Mouse (Mus musculus): Measurements from ENCODE around the gene Prkd3. TPM values are rescaled to one million over a fixed set of nuclear protein-coding genes. Genes with fewer than 3 reads are reported as not detected.
A peak's percentile ranks its signal among the peaks of the same experiment; 100 is the strongest.

Prkd3 gene
- 40.9 and 44.0 TPM in 2 replicates for polyA plus RNA-seq (2014; fragmentation: Nextera tagmentation; extraction: Ambion mirVana)

DNA sequence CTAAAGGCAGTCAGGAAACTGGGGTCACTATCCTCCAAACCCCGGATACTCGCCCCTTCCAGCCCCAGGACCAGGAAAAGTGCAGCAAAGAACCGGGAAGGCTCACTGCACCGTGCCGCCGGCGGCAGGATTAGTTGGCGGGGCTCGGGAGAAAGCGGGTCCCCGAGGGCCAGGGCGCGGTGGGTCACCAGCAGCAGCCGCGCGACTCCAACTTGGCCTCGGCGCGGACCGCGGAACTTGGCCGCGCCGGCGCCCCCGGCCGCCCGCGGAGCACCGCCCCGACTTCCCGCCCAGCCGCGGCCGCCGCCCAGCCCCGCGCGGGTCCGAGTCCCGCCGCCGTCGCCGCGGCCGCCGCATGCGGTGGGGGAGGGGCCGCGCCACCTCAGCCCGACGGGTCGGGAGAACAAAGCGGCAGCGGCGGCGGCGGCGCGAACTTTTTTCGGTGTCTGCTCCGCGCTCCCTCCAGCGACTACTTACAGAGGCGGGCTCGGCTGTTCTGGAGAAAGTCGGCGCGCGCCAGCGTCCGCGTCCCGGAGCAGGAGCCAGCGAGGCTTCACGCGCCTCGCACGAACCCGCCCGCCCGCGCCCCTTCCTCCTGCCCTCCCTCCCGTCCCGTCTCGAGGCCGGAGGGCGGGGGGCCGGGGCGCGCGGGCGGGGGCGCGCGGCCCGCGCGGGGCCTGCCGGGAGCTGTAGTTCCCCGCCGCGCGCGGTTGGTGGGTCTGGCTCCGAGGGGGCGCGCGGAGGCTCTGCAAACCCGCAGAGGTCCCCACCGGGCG lies at the start of gene Prkd3:
Gene Prkd3, minus strand, starts transcription at position 609 of the 776 bp plus-strand sequence.
- Histone ChIP-seq H3K4me3 (ENCODE audit: low read depth, low read length) (peak within 1 kb of the TSS; percentile 80), H3K9ac (ENCODE audit: low read depth, low read length) (peak within 1 kb of the TSS; percentile 83), H3K27ac (ENCODE audit: low read depth, low read length) (peak within 1 kb of the TSS; percentile 91), H3K4me1 (replicated peaks; ENCODE audit: control insufficient read depth, insufficient read depth, low read length) (no peaks in the 10 kb centered on the region), H3K36me3 (ENCODE audit: control insufficient read depth, insufficient read depth, low read length) (no peaks in the 10 kb centered on the region), H3K9me3 (ENCODE audit: control insufficient read depth, low read length) (no peaks in the 10 kb centered on the region), H3K4me2 (replicated peaks; ENCODE audit: low read depth, low read length) (peak within 1 kb of the TSS; percentile 63), H3K27me3 (ENCODE audit: control insufficient read depth, insufficient read depth, low read length) (no peaks in the 10 kb centered on the region; the same call in 1 of the 2 replicates)
- DNase-seq (ENCODE audit: low spot score) (peak; percentile 84), ATAC-seq (ENCODE audit: low FRiP score) (peak; percentile 92)
- under 1% methylated on average over 42 of the region's 113 CpGs for WGBS

- Histone ChIP-seq H3K27ac (ENCODE audit: low read depth, low read length) (no peak overlapping the region), H3K4me1 (replicated peaks; ENCODE audit: control insufficient read depth, insufficient read depth, low read length) (no peaks in the 10 kb centered on the region), H3K9me3 (ENCODE audit: control insufficient read depth, low read length) (no peaks in the 10 kb centered on the region), H3K27me3 (ENCODE audit: control insufficient read depth, insufficient read depth, low read length) (no peaks in the 10 kb centered on the region), H3K4me2 (replicated peaks; ENCODE audit: low read depth, low read length) (no peak overlapping the region), H3K9ac (ENCODE audit: low read depth, low read length) (no peak overlapping the region), H3K4me3 (ENCODE audit: low read depth, low read length) (no peak overlapping the region), H3K36me3 (ENCODE audit: control insufficient read depth, insufficient read depth, low read length) (no peaks in the 10 kb centered on the region)
- DNase-seq (ENCODE audit: low spot score) = no peak
- 87% methylated on average over 14 of the region's 14 CpGs for WGBS
- no peak for ATAC-seq (ENCODE audit: low FRiP score)
These were observed 49.3 kb upstream of the Prkd3 start for GRCm38 (mm10) chr17:79069766-79070480.

- WGBS = 33% methylated on average over 4 of the region's 4 CpGs
- H3K4me3 ChIP-seq (ENCODE audit: low read depth, low read length) = no peak overlapping the region
- ATAC-seq (ENCODE audit: low FRiP score) = no peak
- DNase-seq (ENCODE audit: low spot score) = no peak
- H3K27me3 ChIP-seq (ENCODE audit: control insufficient read depth, insufficient read depth, low read length) = no peaks in the 10 kb centered on the region
- no peak overlapping the region for H3K9ac ChIP-seq (ENCODE audit: low read depth, low read length)
- H3K4me1 ChIP-seq (replicated peaks; ENCODE audit: control insufficient read depth, insufficient read depth, low read length) = no peaks in the 10 kb centered on the region
- no peaks in the 10 kb centered on the region for H3K9me3 ChIP-seq (ENCODE audit: control insufficient read depth, low read length)
- H3K4me2 ChIP-seq (replicated peaks; ENCODE audit: low read depth, low read length) = no peak overlapping the region
- no peak overlapping the region for H3K27ac ChIP-seq (ENCODE audit: low read depth, low read length)
- H3K36me3 ChIP-seq (ENCODE audit: control insufficient read depth, insufficient read depth, low read length) = no peaks in the 10 kb centered on the region
These were observed 48.4 kb upstream of the Prkd3 start for GRCm38 (mm10) chr17:79069019-79069418.

DNA sequence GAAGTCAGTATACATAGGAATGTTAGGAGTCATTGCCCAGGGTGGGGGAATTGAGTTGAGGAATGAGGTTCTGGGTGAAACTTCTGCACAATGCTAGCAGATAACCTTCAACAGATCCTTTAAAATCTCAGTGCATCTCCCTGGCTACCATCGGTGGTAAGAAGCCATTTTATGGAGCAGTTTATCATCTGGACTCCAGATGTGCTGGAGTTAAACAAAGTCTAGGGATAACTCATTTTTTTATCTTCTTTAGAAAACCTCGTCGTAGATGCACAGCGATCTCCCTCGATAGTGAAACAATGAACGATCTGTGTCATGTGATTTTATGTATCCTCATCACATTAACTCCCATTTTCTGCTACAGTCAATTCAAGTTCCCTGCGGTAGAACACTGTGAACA lies 48.0 kb upstream of the Prkd3 start:
- Histone ChIP-seq H3K9me3 (ENCODE audit: control insufficient read depth, low read length) (no peaks in the 10 kb centered on the region), H3K36me3 (ENCODE audit: control insufficient read depth, insufficient read depth, low read length) (no peaks in the 10 kb centered on the region), H3K4me3 (ENCODE audit: low read depth, low read length) (no peak overlapping the region), H3K9ac (ENCODE audit: low read depth, low read length) (no peak overlapping the region), H3K27me3 (ENCODE audit: control insufficient read depth, insufficient read depth, low read length) (no peaks in the 10 kb centered on the region), H3K4me1 (replicated peaks; ENCODE audit: control insufficient read depth, insufficient read depth, low read length) (no peaks in the 10 kb centered on the region), H3K27ac (ENCODE audit: low read depth, low read length) (no peak overlapping the region), H3K4me2 (replicated peaks; ENCODE audit: low read depth, low read length) (no peak overlapping the region)
- 74% methylated on average over 7 of the region's 7 CpGs for WGBS
- DNase-seq (ENCODE audit: low spot score) (no peak), ATAC-seq (ENCODE audit: low FRiP score) (no peak)

GRCm38 (mm10) chr17:79064250-79064649 lies 43.6 kb upstream of the Prkd3 start:
- Histone ChIP-seq H3K4me1 (replicated peaks; ENCODE audit: control insufficient read depth, insufficient read depth, low read length) (no peaks in the 10 kb centered on the region), H3K27me3 (ENCODE audit: control insufficient read depth, insufficient read depth, low read length) (no peaks in the 10 kb centered on the region), H3K4me3 (ENCODE audit: low read depth, low read length) (no peak overlapping the region), H3K27ac (ENCODE audit: low read depth, low read length) (no peak overlapping the region), H3K9ac (ENCODE audit: low read depth, low read length) (no peak overlapping the region), H3K9me3 (ENCODE audit: control insufficient read depth, low read length) (no peaks in the 10 kb centered on the region), H3K4me2 (replicated peaks; ENCODE audit: low read depth, low read length) (no peak overlapping the region), H3K36me3 (ENCODE audit: control insufficient read depth, insufficient read depth, low read length) (no peaks in the 10 kb centered on the region)
- no peak for DNase-seq (ENCODE audit: low spot score)
- 79% methylated on average over 1 of the region's 1 CpGs for WGBS
- ATAC-seq (ENCODE audit: low FRiP score) = no peak

DNA sequence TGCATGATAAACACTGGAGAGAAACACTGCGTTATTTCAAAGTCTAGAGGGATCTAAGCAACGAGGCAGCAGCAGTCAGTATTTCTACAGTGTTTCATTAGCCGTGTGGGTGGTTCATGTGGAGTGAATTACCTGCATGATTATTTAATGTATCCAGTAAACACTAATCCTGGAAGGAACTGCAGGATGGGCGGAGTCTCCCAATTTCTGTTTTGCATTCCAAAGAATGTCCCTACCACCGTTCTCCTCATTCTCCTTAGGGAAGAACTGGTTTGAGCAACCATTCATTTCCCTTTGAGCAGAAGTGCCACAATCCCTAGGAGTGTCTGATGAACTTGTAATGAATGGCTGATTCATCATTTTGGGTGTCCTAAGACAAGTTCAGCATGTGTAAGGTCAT lies 39.6 kb upstream of the Prkd3 start:
- WGBS = 81% methylated on average over 5 of the region's 5 CpGs
- Histone ChIP-seq H3K4me3 (ENCODE audit: low read depth, low read length) (no peak overlapping the region), H3K9ac (ENCODE audit: low read depth, low read length) (no peak overlapping the region), H3K9me3 (ENCODE audit: control insufficient read depth, low read length) (no peaks in the 10 kb centered on the region), H3K4me1 (replicated peaks; ENCODE audit: control insufficient read depth, insufficient read depth, low read length) (no peaks in the 10 kb centered on the region), H3K36me3 (ENCODE audit: control insufficient read depth, insufficient read depth, low read length) (no peaks in the 10 kb centered on the region), H3K27me3 (ENCODE audit: control insufficient read depth, insufficient read depth, low read length) (no peaks in the 10 kb centered on the region), H3K4me2 (replicated peaks; ENCODE audit: low read depth, low read length) (no peak overlapping the region), H3K27ac (ENCODE audit: low read depth, low read length) (no peak overlapping the region)
- ATAC-seq (ENCODE audit: low FRiP score) (no peak), DNase-seq (ENCODE audit: low spot score) (no peak)

DNA sequence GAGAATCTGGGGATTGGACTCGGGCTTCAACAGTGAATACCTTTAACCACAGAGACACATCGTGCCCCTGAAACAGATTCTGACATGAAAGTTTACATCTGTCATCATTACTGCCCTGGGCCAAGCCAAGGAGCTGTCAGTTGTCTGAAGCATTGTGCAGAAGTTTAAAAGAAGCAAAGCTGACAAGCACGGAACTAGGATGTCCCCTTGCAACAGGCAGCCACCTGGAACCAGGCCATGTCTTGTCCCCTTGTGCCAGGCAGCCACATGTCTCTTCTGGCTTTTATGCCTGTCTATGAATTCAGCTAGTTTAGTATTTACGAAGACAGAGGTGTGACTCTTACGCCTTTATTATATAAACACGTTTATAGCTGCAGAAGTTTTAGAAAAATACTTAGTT lies 37.7 kb upstream of the Prkd3 start:
- Histone ChIP-seq H3K4me2 (replicated peaks; ENCODE audit: low read depth, low read length) (no peak overlapping the region), H3K9ac (ENCODE audit: low read depth, low read length) (no peak overlapping the region), H3K4me1 (replicated peaks; ENCODE audit: control insufficient read depth, insufficient read depth, low read length) (no peaks in the 10 kb centered on the region), H3K36me3 (ENCODE audit: control insufficient read depth, insufficient read depth, low read length) (no peaks in the 10 kb centered on the region), H3K27me3 (ENCODE audit: control insufficient read depth, insufficient read depth, low read length) (peaks cover 4% of the 10 kb centered on the region; the same call in 1 of the 2 replicates), H3K4me3 (ENCODE audit: low read depth, low read length) (no peak overlapping the region), H3K9me3 (ENCODE audit: control insufficient read depth, low read length) (no peaks in the 10 kb centered on the region), H3K27ac (ENCODE audit: low read depth, low read length) (no peak overlapping the region)
- WGBS = 84% methylated on average over 6 of the region's 6 CpGs
- ATAC-seq (ENCODE audit: low FRiP score) (no peak), DNase-seq (ENCODE audit: low spot score) (no peak)

DNA sequence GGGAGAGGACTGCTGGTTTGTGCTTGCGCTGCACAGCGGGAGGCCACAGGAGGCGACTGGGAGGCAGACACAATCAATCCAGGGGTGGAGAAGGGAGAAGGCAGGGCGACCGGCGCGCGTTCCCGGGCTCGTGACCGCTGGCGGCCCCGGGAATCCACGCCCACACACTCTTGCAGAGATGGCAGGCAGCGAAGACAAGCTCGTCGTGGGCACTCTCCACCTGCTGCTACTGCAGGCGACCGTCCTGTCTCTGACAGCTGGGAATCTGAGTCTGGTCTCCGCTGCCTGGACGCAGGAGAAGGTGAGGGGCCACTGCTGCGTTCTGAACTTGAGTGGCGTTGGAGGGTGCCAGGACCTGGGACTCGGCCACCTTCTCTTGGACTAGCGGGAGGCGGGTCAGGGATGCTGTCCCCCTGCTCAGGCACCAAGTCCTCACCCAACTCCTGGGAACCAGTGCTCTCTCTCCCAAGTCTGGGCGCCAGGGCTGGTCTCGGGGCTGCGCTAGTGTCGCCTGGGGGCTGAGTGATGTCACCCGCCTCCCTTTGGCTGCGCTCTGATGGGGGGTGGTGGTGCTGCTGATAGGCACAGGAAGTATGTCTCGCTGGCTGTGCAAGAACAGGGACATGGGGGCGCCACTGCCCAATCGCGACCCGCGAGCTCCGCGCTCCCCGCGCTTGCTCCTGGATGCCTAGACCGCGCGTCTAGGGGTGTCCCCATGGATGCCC lies 31.6 kb upstream of the Prkd3 start:
- ATAC-seq (ENCODE audit: low FRiP score) (peak; percentile 92), DNase-seq (ENCODE audit: low spot score) (peak; percentile 75)
- peak overlapping the region; percentile 55 for H3K9ac ChIP-seq (ENCODE audit: low read depth, low read length)
- H3K4me2 ChIP-seq (replicated peaks; ENCODE audit: low read depth, low read length) = peak overlapping the region; percentile 91
- peaks cover 6% of the 10 kb centered on the region; the same call in 1 of the 2 replicates for H3K27me3 ChIP-seq (ENCODE audit: control insufficient read depth, insufficient read depth, low read length)
- H3K27ac ChIP-seq (ENCODE audit: low read depth, low read length) = no peak overlapping the region
- no peaks in the 10 kb centered on the region for H3K36me3 ChIP-seq (ENCODE audit: control insufficient read depth, insufficient read depth, low read length)
- WGBS = under 1% methylated on average over 44 of the region's 45 CpGs
- peak overlapping the region; percentile 58 for H3K4me3 ChIP-seq (ENCODE audit: low read depth, low read length)
- H3K9me3 ChIP-seq (ENCODE audit: control insufficient read depth, low read length) = no peaks in the 10 kb centered on the region
- no peaks in the 10 kb centered on the region for H3K4me1 ChIP-seq (replicated peaks; ENCODE audit: control insufficient read depth, insufficient read depth, low read length)
